Mouse (Mus musculus): ENCODE measurements around the gene Ces2f. TPM values are rescaled to one million over a fixed set of nuclear protein-coding genes. Genes with fewer than 3 reads are reported as not detected.

Gene Ces2f
- total and polyA plus RNA-seq, 2 experiments from 2014 or later, result not detected

- no peak for ATAC-seq
- Histone ChIP-seq H3K4me1 (ENCODE audit: insufficient read depth) (no peaks in the 10 kb centered on the region), H3K27ac (ENCODE audit: low read depth, low read length) (no peak overlapping the region), H3K9ac (no peak overlapping the region), H3K27me3 (ENCODE audit: insufficient read depth, low read length) (no peaks in the 10 kb centered on the region), H3K9me3 (ENCODE audit: low read length) (no peaks in the 10 kb centered on the region), H3K4me2 (ENCODE audit: low read depth) (no peak overlapping the region), H3K4me3 (ENCODE audit: low read depth, low read length) (no peak overlapping the region), H3K36me3 (ENCODE audit: insufficient read depth) (no peaks in the 10 kb centered on the region)
- no peak for TF ChIP-seq CTCF (IDR thresholded peaks at IDR 0.05; ENCODE audit: low read depth)
- no peak for DNase-seq
- WGBS, result 82% methylated on average over 2 of the region's 2 CpGs
Observed at GRCm38 (mm10) chr8:104944665-104945064, 2.5 kb upstream of the Ces2f start.

DNA sequence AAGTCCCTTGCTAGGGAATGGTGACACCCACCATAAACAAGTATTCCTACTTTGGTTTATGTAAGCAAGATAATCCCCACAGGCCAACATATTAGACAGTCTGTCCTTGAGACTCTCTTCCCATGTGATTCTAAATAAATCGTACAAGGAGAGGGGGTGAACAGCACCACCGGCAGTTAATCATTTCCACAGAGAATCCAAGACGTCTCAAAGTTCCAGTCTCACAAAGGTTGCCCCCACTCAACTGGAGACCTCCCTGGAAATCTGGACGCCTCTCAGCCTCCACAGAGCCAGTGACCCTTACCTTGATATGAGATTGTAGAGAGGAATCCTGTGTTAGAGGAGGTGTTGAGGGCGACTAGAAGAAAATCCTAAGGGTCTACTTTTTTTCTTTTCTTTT, 1.9 kb downstream of the Ces2f start:
- H3K27ac ChIP-seq (ENCODE audit: low read depth, low read length), result no peak overlapping the region
- no peaks in the 10 kb centered on the region for H3K27me3 ChIP-seq (ENCODE audit: insufficient read depth, low read length)
- H3K36me3 ChIP-seq (ENCODE audit: insufficient read depth), result no peaks in the 10 kb centered on the region
- DNase-seq (no peak), ATAC-seq (no peak)
- H3K4me1 ChIP-seq (ENCODE audit: insufficient read depth), result no peaks in the 10 kb centered on the region
- H3K4me2 ChIP-seq (ENCODE audit: low read depth), result no peak overlapping the region
- no peak overlapping the region for H3K4me3 ChIP-seq (ENCODE audit: low read depth, low read length)
- 85% methylated on average over 5 of the region's 5 CpGs for WGBS
- TF ChIP-seq CTCF (IDR thresholded peaks at IDR 0.05; ENCODE audit: low read depth), result no peak
- H3K9me3 ChIP-seq (ENCODE audit: low read length), result no peaks in the 10 kb centered on the region
- no peak overlapping the region for H3K9ac ChIP-seq

GRCm38 (mm10) chr8:104961537-104961961, 14.4 kb downstream of the Ces2f start, which contains the start of gene Ces2g:
TSS of gene Ces2g (plus strand) at chr8:104961718.
- 66% methylated on average over 5 of the region's 5 CpGs for WGBS
- TF ChIP-seq CTCF (IDR thresholded peaks at IDR 0.05; ENCODE audit: low read depth), result no peak
- DNase-seq, result no peak
- Histone ChIP-seq H3K36me3 (ENCODE audit: insufficient read depth) (no peaks in the 10 kb centered on the region), H3K4me3 (ENCODE audit: low read depth, low read length) (no peak within 1 kb of the TSS), H3K9ac (no peak within 1 kb of the TSS), H3K4me1 (ENCODE audit: insufficient read depth) (no peaks in the 10 kb centered on the region), H3K4me2 (ENCODE audit: low read depth) (no peak within 1 kb of the TSS), H3K27me3 (ENCODE audit: insufficient read depth, low read length) (no peaks in the 10 kb centered on the region), H3K9me3 (ENCODE audit: low read length) (no peaks in the 10 kb centered on the region), H3K27ac (ENCODE audit: low read depth, low read length) (no peak within 1 kb of the TSS)
- ATAC-seq, result no peak

GRCm38 (mm10) chr8:104962229-104962901, 15.2 kb downstream of the Ces2f start:
- no peak overlapping the region for H3K9ac ChIP-seq
- H3K4me1 ChIP-seq (ENCODE audit: insufficient read depth), result no peaks in the 10 kb centered on the region
- no peak overlapping the region for H3K4me2 ChIP-seq (ENCODE audit: low read depth)
- no peak overlapping the region for H3K27ac ChIP-seq (ENCODE audit: low read depth, low read length)
- no peak for DNase-seq
- TF ChIP-seq CTCF (IDR thresholded peaks at IDR 0.05; ENCODE audit: low read depth), result no peak
- H3K36me3 ChIP-seq (ENCODE audit: insufficient read depth), result no peaks in the 10 kb centered on the region
- no peaks in the 10 kb centered on the region for H3K27me3 ChIP-seq (ENCODE audit: insufficient read depth, low read length)
- ATAC-seq, result no peak
- no peak overlapping the region for H3K4me3 ChIP-seq (ENCODE audit: low read depth, low read length)
- H3K9me3 ChIP-seq (ENCODE audit: low read length), result no peaks in the 10 kb centered on the region
- 79% methylated on average over 8 of the region's 8 CpGs for WGBS

DNA sequence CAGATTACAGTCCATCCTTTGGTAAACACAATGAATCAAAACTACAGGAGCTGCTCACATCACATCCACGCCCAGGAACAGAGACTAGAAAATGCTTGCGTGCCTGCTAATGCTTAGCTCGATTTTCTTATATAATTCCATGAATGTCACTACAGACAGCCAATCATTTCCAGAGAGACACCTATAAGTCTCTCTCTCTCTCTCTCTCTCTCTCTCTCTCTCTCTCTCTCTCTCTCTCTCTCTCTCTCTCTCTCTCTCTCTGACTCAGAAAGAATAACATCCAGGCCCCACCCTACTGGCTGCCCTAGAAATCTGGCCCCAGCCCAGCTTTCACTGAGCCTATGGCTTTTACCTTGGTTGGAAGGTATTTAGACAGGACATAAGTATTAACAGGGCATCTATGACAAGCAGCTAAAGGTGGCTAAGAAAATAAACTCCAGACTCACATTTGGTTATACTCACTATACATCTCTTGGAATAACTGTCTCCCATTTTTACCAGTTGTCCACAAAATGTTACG, 16.3 kb downstream of the Ces2f start:
- ATAC-seq (no peak), DNase-seq (no peak)
- Histone ChIP-seq H3K4me1 (ENCODE audit: insufficient read depth) (no peaks in the 10 kb centered on the region), H3K27ac (ENCODE audit: low read depth, low read length) (no peak overlapping the region), H3K4me2 (ENCODE audit: low read depth) (no peak overlapping the region), H3K4me3 (ENCODE audit: low read depth, low read length) (no peak overlapping the region), H3K9me3 (ENCODE audit: low read length) (no peaks in the 10 kb centered on the region), H3K36me3 (ENCODE audit: insufficient read depth) (no peaks in the 10 kb centered on the region), H3K27me3 (ENCODE audit: insufficient read depth, low read length) (no peaks in the 10 kb centered on the region), H3K9ac (no peak overlapping the region)
- no peak for TF ChIP-seq CTCF (IDR thresholded peaks at IDR 0.05; ENCODE audit: low read depth)
- 83% methylated on average over 4 of the region's 4 CpGs for WGBS

DNA sequence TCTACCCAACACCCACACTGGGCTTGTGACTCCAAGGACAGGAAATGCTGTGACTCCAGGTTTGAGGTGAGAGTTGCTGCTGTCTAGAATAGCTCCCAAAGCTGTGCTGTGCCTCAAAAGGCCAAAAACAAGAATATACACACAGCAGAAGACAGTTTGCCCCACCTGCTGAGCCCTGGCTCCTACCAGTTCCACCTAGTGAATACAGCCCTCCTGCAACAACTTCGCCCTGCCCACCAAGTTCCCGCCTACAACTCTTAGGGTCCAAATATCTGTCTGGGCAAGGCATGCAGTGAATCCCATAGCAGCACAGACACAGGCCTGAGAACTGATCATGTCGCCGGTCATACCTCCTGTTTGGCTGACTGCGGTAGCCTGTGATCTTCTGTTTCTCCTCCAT, 37.0 kb downstream of the Ces2f start:
- Histone ChIP-seq H3K9me3 (ENCODE audit: low read length) (0 out of 2 replicates have a peak, but pooled peaks cover 3% of the 10 kb centered on the region), H3K4me2 (ENCODE audit: low read depth) (no peak overlapping the region), H3K9ac (no peak overlapping the region), H3K36me3 (ENCODE audit: insufficient read depth) (no peaks in the 10 kb centered on the region), H3K27me3 (ENCODE audit: insufficient read depth, low read length) (no peaks in the 10 kb centered on the region), H3K4me1 (ENCODE audit: insufficient read depth) (no peaks in the 10 kb centered on the region), H3K27ac (ENCODE audit: low read depth, low read length) (no peak overlapping the region), H3K4me3 (ENCODE audit: low read depth, low read length) (no peak overlapping the region)
- 92% methylated on average over 5 of the region's 5 CpGs for WGBS
- TF ChIP-seq CTCF (IDR thresholded peaks at IDR 0.05; ENCODE audit: low read depth), result no peak
- DNase-seq (no peak), ATAC-seq (no peak)

GRCm38 (mm10) chr8:104984942-104985341, 37.8 kb downstream of the Ces2f start:
- no peak for TF ChIP-seq CTCF (IDR thresholded peaks at IDR 0.05; ENCODE audit: low read depth)
- no peaks in the 10 kb centered on the region for H3K4me1 ChIP-seq (ENCODE audit: insufficient read depth)
- DNase-seq, result no peak
- H3K9me3 ChIP-seq (ENCODE audit: low read length), result 0 out of 2 replicates have a peak, but pooled peaks cover 3% of the 10 kb centered on the region
- H3K4me3 ChIP-seq (ENCODE audit: low read depth, low read length), result no peak overlapping the region
- no peaks in the 10 kb centered on the region for H3K27me3 ChIP-seq (ENCODE audit: insufficient read depth, low read length)
- 95% methylated on average over 2 of the region's 2 CpGs for WGBS
- H3K27ac ChIP-seq (ENCODE audit: low read depth, low read length), result no peak overlapping the region
- no peak overlapping the region for H3K9ac ChIP-seq
- H3K36me3 ChIP-seq (ENCODE audit: insufficient read depth), result no peaks in the 10 kb centered on the region
- ATAC-seq, result no peak
- no peak overlapping the region for H3K4me2 ChIP-seq (ENCODE audit: low read depth)

All from forebrain, postnatal 0 days (tissue).